Mouse (Mus musculus): ENCODE data around the gene Wbp1. TPM values are rescaled to one million over a fixed set of nuclear protein-coding genes. Genes with fewer than 3 reads are reported as not detected.
A peak's percentile ranks its signal among the peaks of the same experiment; 100 is the strongest.

Wbp1 gene
- total and polyA plus RNA-seq, 2 experiments from 2014 or later = 101 to 209 TPM

GRCm38 (mm10) chr6:83127419-83127818, 6.1 kb upstream of the Wbp1 start:
- H3K4me2 ChIP-seq (ENCODE audit: low read depth, low read length) = no peak overlapping the region
- 0 out of 2 replicates have a peak, but pooled peaks have one; percentile 6 for TF ChIP-seq CTCF (IDR thresholded peaks at IDR 0.05; ENCODE audit: low read depth)
- no peak overlapping the region for H3K27ac ChIP-seq
- no peak for ATAC-seq
- H3K36me3 ChIP-seq (ENCODE audit: insufficient read depth, low read length) = no peaks in the 10 kb centered on the region
- H3K4me1 ChIP-seq (ENCODE audit: insufficient read depth, low read length) = peaks cover 7% of the 10 kb centered on the region
- H3K4me3 ChIP-seq (ENCODE audit: low read length) = no peak overlapping the region
- 96% methylated on average over 5 of the region's 5 CpGs for WGBS
- H3K9ac ChIP-seq (replicated peaks; ENCODE audit: low read length) = no peak overlapping the region
- H3K9me3 ChIP-seq (ENCODE audit: low read length) = no peaks in the 10 kb centered on the region
- no peaks in the 10 kb centered on the region for H3K27me3 ChIP-seq (ENCODE audit: insufficient read depth, low read length)
- DNase-seq (ENCODE audit: low spot score) = no peak

- Histone ChIP-seq H3K4me3 (ENCODE audit: low read length) (peak within 1 kb of the TSS; percentile 75), H3K4me1 (ENCODE audit: insufficient read depth, low read length) (peaks cover 15% of the 10 kb centered on the region), H3K36me3 (ENCODE audit: insufficient read depth, low read length) (no peaks in the 10 kb centered on the region), H3K27ac (no peak within 1 kb of the TSS), H3K4me2 (ENCODE audit: low read depth, low read length) (peak within 1 kb of the TSS; percentile 96), H3K27me3 (ENCODE audit: insufficient read depth, low read length) (no peaks in the 10 kb centered on the region), H3K9ac (replicated peaks; ENCODE audit: low read length) (peak within 1 kb of the TSS; percentile 43), H3K9me3 (ENCODE audit: low read length) (no peaks in the 10 kb centered on the region)
- WGBS = 26% methylated on average over 5 of the region's 5 CpGs
- DNase-seq (ENCODE audit: low spot score) = no peak
- ATAC-seq = no peak
- TF ChIP-seq CTCF (IDR thresholded peaks at IDR 0.05; ENCODE audit: low read depth) = no peak
These were observed 4.0 kb upstream of the Wbp1 start, which contains the start of gene Ino80b for GRCm38 (mm10) chr6:83125331-83125730. Gene Ino80b (minus strand): TSS chr6:83125431.

DNA sequence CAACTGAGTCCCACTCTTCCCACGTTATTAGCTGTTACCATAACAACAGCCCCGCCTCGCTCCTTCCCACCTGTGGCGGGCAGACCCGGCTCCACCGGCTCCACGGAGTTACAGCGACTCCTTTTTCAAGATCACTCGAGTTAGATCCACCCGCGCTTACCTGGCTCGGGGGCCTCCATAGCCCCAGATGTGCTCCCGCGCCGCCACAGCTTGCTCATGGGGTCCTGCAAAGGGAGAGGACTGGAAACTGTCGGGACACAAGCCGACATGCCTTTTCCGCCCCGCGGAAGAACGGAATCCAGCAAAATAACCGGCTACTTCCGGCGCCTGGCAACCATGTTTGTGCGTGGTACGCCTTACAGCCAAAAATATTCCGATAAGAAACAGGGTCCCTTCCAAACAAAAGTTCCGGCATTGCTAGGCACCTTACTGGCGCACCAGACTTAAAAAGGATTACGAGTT, 3.5 kb upstream of the Wbp1 start:
- Histone ChIP-seq H3K27ac (no peak overlapping the region), H3K9me3 (ENCODE audit: low read length) (no peaks in the 10 kb centered on the region), H3K27me3 (ENCODE audit: insufficient read depth, low read length) (no peaks in the 10 kb centered on the region), H3K4me1 (ENCODE audit: insufficient read depth, low read length) (peaks cover 20% of the 10 kb centered on the region), H3K4me3 (ENCODE audit: low read length) (peak overlapping the region; percentile 75), H3K4me2 (ENCODE audit: low read depth, low read length) (peak overlapping the region; percentile 96), H3K9ac (replicated peaks; ENCODE audit: low read length) (peak overlapping the region; percentile 43), H3K36me3 (ENCODE audit: insufficient read depth, low read length) (no peaks in the 10 kb centered on the region)
- ATAC-seq (peak; percentile 17; the same call in 1 of the 2 replicates), DNase-seq (ENCODE audit: low spot score) (peak; percentile 98)
- no peak for TF ChIP-seq CTCF (IDR thresholded peaks at IDR 0.05; ENCODE audit: low read depth)
- under 1% methylated on average over 30 of the region's 30 CpGs for WGBS

DNA sequence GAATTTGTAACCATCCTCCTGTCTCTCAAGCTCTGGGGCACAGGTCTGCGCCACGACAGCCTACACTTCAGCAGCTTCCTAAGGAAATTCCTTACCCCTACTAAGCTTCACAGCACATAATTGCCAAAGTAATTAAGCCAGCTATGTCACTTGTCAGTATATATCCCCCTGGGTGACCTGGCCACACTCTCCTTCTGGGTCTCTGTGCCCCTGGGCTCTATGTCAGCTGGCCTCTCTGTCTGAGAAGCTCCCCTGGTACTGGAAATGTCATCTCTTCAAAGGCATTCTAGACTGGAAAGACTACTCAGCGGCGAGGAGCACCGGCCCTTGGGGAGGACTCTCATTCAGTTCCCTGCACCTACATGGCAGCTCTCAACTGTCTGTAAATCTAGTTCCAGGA, 1.6 kb upstream of the Wbp1 start:
- DNase-seq (ENCODE audit: low spot score) = no peak
- Histone ChIP-seq H3K4me1 (ENCODE audit: insufficient read depth, low read length) (peaks cover 22% of the 10 kb centered on the region), H3K4me2 (ENCODE audit: low read depth, low read length) (no peak overlapping the region), H3K9ac (replicated peaks; ENCODE audit: low read length) (no peak overlapping the region), H3K27me3 (ENCODE audit: insufficient read depth, low read length) (no peaks in the 10 kb centered on the region), H3K36me3 (ENCODE audit: insufficient read depth, low read length) (0 out of 2 replicates have a peak, but pooled peaks cover 8% of the 10 kb centered on the region), H3K27ac (no peak overlapping the region), H3K9me3 (ENCODE audit: low read length) (no peaks in the 10 kb centered on the region), H3K4me3 (ENCODE audit: low read length) (no peak overlapping the region)
- no peak for TF ChIP-seq CTCF (IDR thresholded peaks at IDR 0.05; ENCODE audit: low read depth)
- 57% methylated on average over 5 of the region's 5 CpGs for WGBS
- ATAC-seq = no peak

GRCm38 (mm10) chr6:83121863-83122710, 728 bp upstream of the Wbp1 start:
- DNase-seq (ENCODE audit: low spot score) (peak; percentile 52), ATAC-seq (no peak; the same call in 1 of the 2 replicates)
- H3K9me3 ChIP-seq (ENCODE audit: low read length) = no peaks in the 10 kb centered on the region
- peaks cover 22% of the 10 kb centered on the region for H3K4me1 ChIP-seq (ENCODE audit: insufficient read depth, low read length)
- H3K9ac ChIP-seq (replicated peaks; ENCODE audit: low read length) = peak overlapping the region; percentile 80
- H3K27me3 ChIP-seq (ENCODE audit: insufficient read depth, low read length) = no peaks in the 10 kb centered on the region
- H3K27ac ChIP-seq = peak overlapping the region; percentile 95
- WGBS = under 1% methylated on average over 40 of the region's 52 CpGs
- 0 out of 2 replicates have a peak, but pooled peaks cover 9% of the 10 kb centered on the region for H3K36me3 ChIP-seq (ENCODE audit: insufficient read depth, low read length)
- peak overlapping the region; percentile 74 for H3K4me3 ChIP-seq (ENCODE audit: low read length)
- TF ChIP-seq CTCF (IDR thresholded peaks at IDR 0.05; ENCODE audit: low read depth) = no peak
- H3K4me2 ChIP-seq (ENCODE audit: low read depth, low read length) = peak overlapping the region; percentile 98

- Histone ChIP-seq H3K27me3 (ENCODE audit: insufficient read depth, low read length) (no peaks in the 10 kb centered on the region), H3K9me3 (ENCODE audit: low read length) (no peaks in the 10 kb centered on the region), H3K4me1 (ENCODE audit: insufficient read depth, low read length) (peaks cover 31% of the 10 kb centered on the region), H3K4me3 (ENCODE audit: low read length) (no peak overlapping the region), H3K27ac (no peak overlapping the region), H3K4me2 (ENCODE audit: low read depth, low read length) (peak overlapping the region; percentile 98; the same call in 1 of the 2 replicates), H3K9ac (replicated peaks; ENCODE audit: low read length) (0 out of 2 replicates have a peak overlapping the region, but pooled peaks have one; percentile 76), H3K36me3 (ENCODE audit: insufficient read depth, low read length) (0 out of 2 replicates have a peak, but pooled peaks cover 9% of the 10 kb centered on the region)
- TF ChIP-seq CTCF (IDR thresholded peaks at IDR 0.05; ENCODE audit: low read depth) = no peak
- no peak for ATAC-seq
- no peak for DNase-seq (ENCODE audit: low spot score)
- 39% methylated on average over 7 of the region's 7 CpGs for WGBS
These were observed 1.7 kb downstream of the Wbp1 start for GRCm38 (mm10) chr6:83119734-83120051.

All from hindbrain, postnatal 0 days (tissue).